Mouse (Mus musculus) left cerebral cortex, postnatal 25 days (tissue): ENCODE results near the gene Atxn7l3. TPM values are rescaled to one million over a fixed set of nuclear protein-coding genes. Genes with fewer than 3 reads are reported as not detected.

Experiments
- DNase-seq, 2 experiments: peaks; one replicate each; pipeline ENCODE4 v3.0.0; 2022; ENCODE audit warnings: low spot score in 2 of 2, mixed read lengths in 1 of 2
- intact Hi-C: fragments of 180-260 bp; cut with DNase I; formaldehyde crosslinking; loops from one replicate; pipeline ENCODE4 v1.15.1; 2025
- total RNA-seq, 2 experiments: library from RNA; stranded (reverse); gene quantifications; 2 replicates each; pipeline ENCODE4 v1.2.3; 2021

Atxn7l3 gene
- total RNA-seq, 2 experiments from 2014 or later: 231 to 242 TPM

GRCm38 (mm10) chr11:102319941-102320685 is 23.7 kb upstream of the Atxn7l3 start:
- intact Hi-C loops: loop anchor here (1.0 to 2.0 kb wide), 4 partner anchors 23 to 88 kb away; partner anchors contain the start of gene Rundc3a
- DNase-seq: peak; percentile 90 to 97

- intact Hi-C loops: loop anchor here (1.0 kb wide), 2 partner anchors 78 to 89 kb away; no protein-coding TSS in a partner anchor
- peak; percentile 81 to 90 for DNase-seq
Observed at GRCm38 (mm10) chr11:102319410-102319792, 23.0 kb upstream of the Atxn7l3 start, which contains the start of gene Ubtf. Gene Ubtf (minus strand): TSS chr11:102319742.

- intact Hi-C loops: loop anchor here (1.0 kb wide), 2 partner anchors 79 to 90 kb away; no protein-coding TSS in a partner anchor
- DNase-seq: peak; percentile 32 to 65
Observed at GRCm38 (mm10) chr11:102318576-102319409, 22.4 kb upstream of the Atxn7l3 start.

GRCm38 (mm10) chr11:102317901-102318575 is 21.6 kb upstream of the Atxn7l3 start:
- intact Hi-C loops: loop anchor here (2.0 kb wide), 1 partner anchor 21 kb away; the partner anchor contains the start of gene Atxn7l3
- DNase-seq: peak in 1 of 2 experiments; percentile 67

GRCm38 (mm10) chr11:102317298-102317900 is 21.0 kb upstream of the Atxn7l3 start:
- intact Hi-C loops: loop anchor here (2.0 kb wide), 1 partner anchor 21 kb away; the partner anchor contains the start of gene Atxn7l3
- DNase-seq: peak; percentile 58 to 68

GRCm38 (mm10) chr11:102316572-102317297 is 20.3 kb upstream of the Atxn7l3 start:
- peak; percentile 84 to 86 for DNase-seq
- intact Hi-C loops: loop anchor here (1.0 to 2.0 kb wide), 2 partner anchors 20 to 91 kb away; partner anchors contain the start of genes Atxn7l3 and Slc25a39

GRCm38 (mm10) chr11:102315690-102316571 is 19.5 kb upstream of the Atxn7l3 start:
- intact Hi-C loops: loop anchor here (1.0 to 2.0 kb wide), 2 partner anchors 19 to 91 kb away; partner anchors contain the start of genes Atxn7l3 and Slc25a39
- no peak for DNase-seq

- intact Hi-C loops: no loop called here
- no peak for DNase-seq
Observed at GRCm38 (mm10) chr11:102314321-102314720, 17.9 kb upstream of the Atxn7l3 start.

- peak in 1 of 2 experiments; percentile 1 for DNase-seq
- intact Hi-C loops: no loop called here
Observed at GRCm38 (mm10) chr11:102312586-102312985, 16.2 kb upstream of the Atxn7l3 start.

GRCm38 (mm10) chr11:102311966-102312365 is 15.5 kb upstream of the Atxn7l3 start:
- intact Hi-C loops: no loop called here
- DNase-seq: no peak

- DNase-seq: no peak
- intact Hi-C loops: no loop called here
Observed at GRCm38 (mm10) chr11:102310768-102311695, 14.6 kb upstream of the Atxn7l3 start.

- DNase-seq: no peak
- intact Hi-C loops: loop anchor here (1.0 to 2.0 kb wide), 2 partner anchors 97 to 124 kb away; partner anchors contain the start of gene Slc25a39
Observed at GRCm38 (mm10) chr11:102309821-102310617, 13.6 kb upstream of the Atxn7l3 start.

GRCm38 (mm10) chr11:102308979-102309378 is 12.5 kb upstream of the Atxn7l3 start:
- intact Hi-C loops: loop anchor here (1.0 to 2.0 kb wide), 3 partner anchors 11 to 125 kb away; partner anchors contain the start of gene Slc25a39
- peak; percentile 95 to 99 for DNase-seq

- intact Hi-C loops: loop anchor here (1.0 to 2.0 kb wide), 2 partner anchors 10 to 99 kb away; partner anchors contain the start of gene Slc25a39
- DNase-seq: no peak
Observed at GRCm38 (mm10) chr11:102308104-102308503, 11.7 kb upstream of the Atxn7l3 start.

GRCm38 (mm10) chr11:102305359-102305758 is 8.9 kb upstream of the Atxn7l3 start:
- intact Hi-C loops: no loop called here
- no peak for DNase-seq
